ENCODE assay signal across 16 mouse cellular contexts in genomic region chr5:37080601-37081000, GRCm38 (mm10).
"Had no signal": no experiment of that assay in that cellular context is flagged by ENCODE, and none has a peak within 500 bp of the region (broad histone marks: within the 10 kb centered on the region; RNA-seq: fewer than 3 reads in every experiment).

No protein-coding gene starts in this region.

- H3K4me1 ChIP-seq: stomach, embryonic 15.5 days had no signal

- H3K27ac ChIP-seq: neural tube, embryonic 12.5 days; neural tube, embryonic 13.5 days; neural tube, embryonic 15.5 days; stomach, embryonic 15.5 days; stomach, postnatal 0 days had no signal

- H3K4me3 ChIP-seq: neural tube, embryonic 12.5 days; neural tube, embryonic 13.5 days; neural tube, embryonic 15.5 days; stomach, embryonic 15.5 days had no signal

- H3K27me3 ChIP-seq: neural tube, embryonic 13.5 days; neural tube, embryonic 15.5 days; stomach, embryonic 15.5 days had no signal

- DNase-seq: retina, postnatal 1 day; right cerebral cortex, adult 18-20 months; right cerebral cortex, postnatal 14 days; right cerebral cortex, postnatal 25 days; right cerebral cortex, postnatal 4 days; spleen, adult 18-20 months; thymus, adult 18-20 months; thymus, adult 2 months; thymus, postnatal 14 days; thymus, postnatal 25 days; thymus, postnatal 4 days had no signal

- H3K36me3 ChIP-seq: neural tube, embryonic 12.5 days; neural tube, embryonic 13.5 days; stomach, embryonic 15.5 days had no signal

- H3K9me3 ChIP-seq: neural tube, embryonic 12.5 days; neural tube, embryonic 13.5 days; neural tube, embryonic 15.5 days; stomach, embryonic 15.5 days had no signal
